In the genomic region with DNA sequence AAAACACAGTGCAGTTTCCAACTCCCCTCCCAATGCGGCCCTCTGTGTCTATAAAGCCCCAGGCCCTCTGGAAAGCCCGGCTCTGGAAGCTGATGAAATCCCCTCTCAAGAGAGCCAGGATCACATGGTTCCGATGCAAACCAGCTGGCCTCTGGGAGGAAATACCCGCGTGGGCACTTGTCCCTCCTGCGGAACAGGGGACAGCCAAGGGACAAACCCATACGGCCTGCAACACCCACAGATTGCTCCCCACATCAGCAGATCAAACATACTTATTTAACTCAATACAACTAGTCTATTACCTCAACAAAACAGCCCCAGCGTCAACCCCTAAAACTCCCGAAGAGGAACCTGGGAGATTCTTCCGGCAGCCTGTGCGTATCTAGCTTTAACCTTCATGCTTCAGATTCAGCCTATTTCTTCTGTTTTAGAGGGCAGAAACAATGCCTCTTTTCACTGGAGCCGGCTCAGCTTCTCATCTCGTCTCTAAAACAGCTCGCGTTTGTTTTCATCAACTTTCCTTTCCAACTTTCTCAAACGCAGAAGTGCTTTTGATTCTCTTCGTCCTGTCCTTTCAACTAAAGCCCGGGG, we compare ENCODE assay signal across 9 mouse cellular contexts. TPM values are rescaled to one million over a fixed set of nuclear protein-coding genes. Genes with fewer than 3 reads are reported as not detected.
DNase-seq lines count a peak whose midpoint lies in the region; ATAC-seq and TF ChIP-seq lines count a peak whose summit lies in the region.
"Had no signal": no experiment of that assay in that cellular context is flagged by ENCODE, and none has a peak within 500 bp of the region (broad histone marks: within the 10 kb centered on the region; RNA-seq: fewer than 3 reads in every experiment).

No protein-coding gene starts in this region.

- DNase-seq in MN1 (ENCODE audit: low spot score): peak; percentile 80
- DNase-seq in forelimb bud, embryonic 11.5 days (ENCODE audit: low read depth, low spot score): peak; percentile 27
- peak; percentile 95 for DNase-seq in midbrain, embryonic 11.5 days (ENCODE audit: low spot score, missing footprints)
- no peak for DNase-seq in cerebellum, adult 18-20 months
- DNase-seq in gastrocnemius, postnatal 10 days: no peak

- H3K4me2 ChIP-seq in intestine, embryonic 16.5 days (ENCODE audit: low read depth, low read length): peak overlapping the region; percentile 98
- H3K4me2 ChIP-seq in midbrain, embryonic 11.5 days: peak overlapping the region; percentile 92

- H3K27ac ChIP-seq in intestine, embryonic 16.5 days (ENCODE audit: low read length): peak overlapping the region; percentile 41
- H3K27ac ChIP-seq in midbrain, embryonic 11.5 days (ENCODE audit: low read depth, low read length): no peak overlapping the region

- H3K27me3 ChIP-seq in C2C12 (ENCODE audit: control insufficient read depth, insufficient read depth, insufficient read length): no peaks in the 10 kb centered on the region
- no peaks in the 10 kb centered on the region for H3K27me3 ChIP-seq in intestine, embryonic 16.5 days (replicated peaks; ENCODE audit: control insufficient read depth, insufficient read depth, low read length)
- H3K27me3 ChIP-seq in midbrain, embryonic 11.5 days (ENCODE audit: control insufficient read depth, insufficient read depth, low read length): no peaks in the 10 kb centered on the region

- peak overlapping the region; percentile 68 for H3K9ac ChIP-seq in intestine, embryonic 16.5 days (ENCODE audit: low read depth, low read length)
- peak overlapping the region; percentile 57 for H3K9ac ChIP-seq in midbrain, embryonic 11.5 days (ENCODE audit: low read length)

- no peak for TF ChIP-seq CTCF in C2C12 (IDR thresholded peaks at IDR 0.05; ENCODE audit: control insufficient read depth, insufficient read depth, insufficient read length)

- peak overlapping the region; percentile 44 for H3ac ChIP-seq in C2C12 (ENCODE audit: control insufficient read depth, insufficient read length, low read depth)

- no peaks in the 10 kb centered on the region for H3K79me3 ChIP-seq in C2C12 (ENCODE audit: low read depth)

- H3K9me3 ChIP-seq in intestine, embryonic 16.5 days (ENCODE audit: control insufficient read depth, low read length): no peaks in the 10 kb centered on the region
- H3K9me3 ChIP-seq in midbrain, embryonic 11.5 days (ENCODE audit: control insufficient read depth, low read length): no peaks in the 10 kb centered on the region

- no peaks in the 10 kb centered on the region for H3K36me3 ChIP-seq in C2C12 (ENCODE audit: control insufficient read depth, insufficient read depth)
- H3K36me3 ChIP-seq in intestine, embryonic 16.5 days (ENCODE audit: control insufficient read depth, insufficient read depth, low read length): no peaks in the 10 kb centered on the region
- no peaks in the 10 kb centered on the region for H3K36me3 ChIP-seq in midbrain, embryonic 11.5 days (ENCODE audit: control insufficient read depth, insufficient read depth, low read length)

- H3K79me2 ChIP-seq in C2C12 (ENCODE audit: control insufficient read depth, insufficient read depth): no peaks in the 10 kb centered on the region

- ATAC-seq in intestine, embryonic 16.5 days: no peak
- no peak for ATAC-seq in midbrain, embryonic 11.5 days (ENCODE audit: low FRiP score)
- ATAC-seq in monocyte, adult 5-6 weeks (replicated peaks; ENCODE audit: insufficient number of reproducible peaks, low FRiP score, low TSS enrichment, poor library complexity, severe bottlenecking): no peak

- peak overlapping the region; percentile 29 for H3K4me3 ChIP-seq in C2C12 (ENCODE audit: insufficient read depth, poor library complexity, severe bottlenecking)
- H3K4me3 ChIP-seq in intestine, embryonic 16.5 days (ENCODE audit: low read length): peak overlapping the region; percentile 70
- H3K4me3 ChIP-seq in midbrain, embryonic 11.5 days (ENCODE audit: low read depth, low read length): peak overlapping the region; percentile 62

- WGBS in intestine, embryonic 16.5 days: 4% methylated on average over 18 of the region's 18 CpGs
- WGBS in midbrain, embryonic 11.5 days: 4% methylated on average over 18 of the region's 18 CpGs

- H3K4me1 ChIP-seq in intestine, embryonic 16.5 days (ENCODE audit: control insufficient read depth, insufficient read depth, low read length): peaks cover 36% of the 10 kb centered on the region
- peaks cover 24% of the 10 kb centered on the region for H3K4me1 ChIP-seq in midbrain, embryonic 11.5 days (ENCODE audit: control insufficient read depth, insufficient read depth, low read length)

TF ChIP-seq in C2C12, 6 proteins besides CTCF, POLR2A, EP300 and RAD21:
- TF ChIP-seq MYOD1 (IDR thresholded peaks at IDR 0.05; ENCODE audit: control insufficient read depth, insufficient read length, low read depth) (no peak), MYOG (IDR thresholded peaks at IDR 0.05; ENCODE audit: control insufficient read depth, extremely low read depth, insufficient read length) (no peak), MAX (IDR thresholded peaks at IDR 0.05) (no peak), USF1 (IDR thresholded peaks at IDR 0.05; ENCODE audit: low read depth) (no peak), CEBPB (IDR thresholded peaks at IDR 0.05; ENCODE audit: low read depth) (no peak), FOSL1 (IDR thresholded peaks at IDR 0.05; ENCODE audit: insufficient read depth, low read length, poor library complexity, severe bottlenecking) (no peak)

RNA-seq across cellular contexts. Expression of gene Akna, which starts 6.3 kb away (rescaled TPM):
- 1.3 TPM for polyA plus RNA-seq in C2C12 (2012; fragmentation: generic; extraction: Trizol)
- polyA plus RNA-seq in intestine, embryonic 16.5 days (2015; fragmentation: Nextera tagmentation; extraction: Ambion mirVana): 5.3 and 5.4 TPM in 2 replicates
- 7.0 and 9.1 TPM in 2 replicates for polyA plus RNA-seq in midbrain, embryonic 11.5 days (2014; fragmentation: Nextera tagmentation; extraction: Ambion mirVana)
- 70.1 to 153 TPM (median 72.2 TPM) in 3 replicates for total RNA-seq in monocyte, adult 5-6 weeks (2017)
- total RNA-seq in gastrocnemius, postnatal 10 days (2021): 1 to 10 TPM; 2.5 to 4.4 TPM

RNA-seq across cellular contexts. Expression of gene Orm2, which starts 47.2 kb away (rescaled TPM):
- polyA plus RNA-seq in C2C12 (2012; fragmentation: generic; extraction: Trizol): not detected
- not detected in 2 replicates for polyA plus RNA-seq in intestine, embryonic 16.5 days (2015; fragmentation: Nextera tagmentation; extraction: Ambion mirVana)
- polyA plus RNA-seq in midbrain, embryonic 11.5 days (2014; fragmentation: Nextera tagmentation; extraction: Ambion mirVana): not detected in 2 replicates
- not detected in 3 replicates for total RNA-seq in monocyte, adult 5-6 weeks (2017)
- under 1 TPM in 1 of 2 experiments, not detected in 1; 0.47 TPM for total RNA-seq in gastrocnemius, postnatal 10 days (2021)
- polyA plus RNA-seq: testis, adult 2 months had no signal

RNA-seq across cellular contexts. Expression of gene Orm3, which starts 53.5 kb away (rescaled TPM):
- not detected for polyA plus RNA-seq in C2C12 (2012; fragmentation: generic; extraction: Trizol)
- not detected in 2 replicates for polyA plus RNA-seq in intestine, embryonic 16.5 days (2015; fragmentation: Nextera tagmentation; extraction: Ambion mirVana)
- polyA plus RNA-seq in midbrain, embryonic 11.5 days (2014; fragmentation: Nextera tagmentation; extraction: Ambion mirVana): not detected in 2 replicates
- not detected in 3 replicates for total RNA-seq in monocyte, adult 5-6 weeks (2017)
- total RNA-seq in gastrocnemius, postnatal 10 days (2021): not detected
- polyA plus RNA-seq: testis, adult 2 months had no signal

Comparison
In these comparisons a context has a peak if more than half of its experiments do, and no peak if none do; other contexts are left out.
1. DNase-seq: peak in MN1 (single experiment), forelimb bud, embryonic 11.5 days (single experiment) and midbrain, embryonic 11.5 days (single experiment); none in cerebellum, adult 18-20 months (0 of 2) and gastrocnemius, postnatal 10 days (single experiment).
2. Peak in every context shown above with its lines, with median percentiles within 50 percentile points of each other: H3K4me3 ChIP-seq.